Mouse (Mus musculus): ENCODE measurements around the gene Clhc1. TPM values are rescaled to one million over a fixed set of nuclear protein-coding genes. Genes with fewer than 3 reads are reported as not detected.

The Clhc1 gene
- polyA plus RNA-seq (2015; fragmentation: Nextera tagmentation; extraction: Ambion mirVana), result 0.19 and 0.23 TPM in 2 replicates

GRCm38 (mm10) chr11:29547752-29548503 is at the start of gene Clhc1, which contains the start of gene Rps27a:
Gene Clhc1, plus strand, starts transcription at chr11:29547950.
Gene Rps27a, minus strand, starts transcription at chr11:29548109.
- H3K27me3 ChIP-seq, result no peaks in the 10 kb centered on the region
- peak within 1 kb of the TSS; percentile 83 for H3K9ac ChIP-seq (replicated peaks)
- WGBS, result under 1% methylated on average over 46 of the region's 46 CpGs
- peak within 1 kb of the TSS; percentile 77 for H3K27ac ChIP-seq
- peaks cover 17% of the 10 kb centered on the region for H3K4me1 ChIP-seq (replicated peaks)
- H3K9me3 ChIP-seq, result no peaks in the 10 kb centered on the region
- H3K4me2 ChIP-seq (replicated peaks), result peak within 1 kb of the TSS; percentile 73
- peaks cover 31% of the 10 kb centered on the region for H3K36me3 ChIP-seq
- peak within 1 kb of the TSS; percentile 73 for H3K4me3 ChIP-seq (replicated peaks)
- peak; percentile 99 for ATAC-seq

GRCm38 (mm10) chr11:29503948-29504893 is 43.5 kb upstream of the Clhc1 start:
- no peaks in the 10 kb centered on the region for H3K4me1 ChIP-seq (replicated peaks)
- H3K27me3 ChIP-seq, result no peaks in the 10 kb centered on the region
- no peak for ATAC-seq
- 95% methylated on average over 10 of the region's 10 CpGs for WGBS
- H3K4me2 ChIP-seq (replicated peaks), result no peak overlapping the region
- peaks cover 40% of the 10 kb centered on the region for H3K36me3 ChIP-seq
- no peak overlapping the region for H3K4me3 ChIP-seq (replicated peaks)
- no peak overlapping the region for H3K9ac ChIP-seq (replicated peaks)
- no peak overlapping the region for H3K27ac ChIP-seq
- no peaks in the 10 kb centered on the region for H3K9me3 ChIP-seq

GRCm38 (mm10) chr11:29504899-29505625 is 42.7 kb upstream of the Clhc1 start:
- H3K27ac ChIP-seq, result no peak overlapping the region
- peaks cover 38% of the 10 kb centered on the region for H3K36me3 ChIP-seq
- H3K4me1 ChIP-seq (replicated peaks), result no peaks in the 10 kb centered on the region
- H3K4me2 ChIP-seq (replicated peaks), result no peak overlapping the region
- H3K27me3 ChIP-seq, result no peaks in the 10 kb centered on the region
- 96% methylated on average over 2 of the region's 2 CpGs for WGBS
- no peak overlapping the region for H3K4me3 ChIP-seq (replicated peaks)
- H3K9me3 ChIP-seq, result no peaks in the 10 kb centered on the region
- no peak for ATAC-seq
- no peak overlapping the region for H3K9ac ChIP-seq (replicated peaks)

GRCm38 (mm10) chr11:29509421-29509820 is 38.3 kb upstream of the Clhc1 start:
- no peak for ATAC-seq
- Histone ChIP-seq H3K9ac (replicated peaks) (no peak overlapping the region), H3K36me3 (peaks cover 28% of the 10 kb centered on the region), H3K4me3 (replicated peaks) (no peak overlapping the region), H3K4me1 (replicated peaks) (peaks cover 8% of the 10 kb centered on the region), H3K27me3 (no peaks in the 10 kb centered on the region), H3K27ac (no peak overlapping the region), H3K4me2 (replicated peaks) (no peak overlapping the region), H3K9me3 (no peaks in the 10 kb centered on the region)
- WGBS, result 97% methylated on average over 1 of the region's 1 CpGs

- H3K9me3 ChIP-seq, result no peaks in the 10 kb centered on the region
- ATAC-seq, result no peak
- peaks cover 15% of the 10 kb centered on the region; the same call in 1 of the 2 replicates for H3K36me3 ChIP-seq
- peaks cover 10% of the 10 kb centered on the region for H3K4me1 ChIP-seq (replicated peaks)
- H3K27ac ChIP-seq, result no peak overlapping the region
- WGBS, result 89% methylated on average over 4 of the region's 4 CpGs
- H3K27me3 ChIP-seq, result no peaks in the 10 kb centered on the region
- H3K4me2 ChIP-seq (replicated peaks), result no peak overlapping the region
- no peak overlapping the region for H3K4me3 ChIP-seq (replicated peaks)
- H3K9ac ChIP-seq (replicated peaks), result no peak overlapping the region
Observed at GRCm38 (mm10) chr11:29512818-29513535, 34.8 kb upstream of the Clhc1 start.

GRCm38 (mm10) chr11:29514325-29514681 is 33.4 kb upstream of the Clhc1 start:
- no peaks in the 10 kb centered on the region for H3K27me3 ChIP-seq
- peak overlapping the region; percentile 63 for H3K4me2 ChIP-seq (replicated peaks)
- H3K4me3 ChIP-seq (replicated peaks), result peak overlapping the region; percentile 60
- 0 out of 2 replicates have a peak, but pooled peaks have one; percentile 1 for ATAC-seq
- H3K27ac ChIP-seq, result peak overlapping the region; percentile 69; the same call in 1 of the 2 replicates
- peaks cover 15% of the 10 kb centered on the region; the same call in 1 of the 2 replicates for H3K36me3 ChIP-seq
- WGBS, result 32% methylated on average over 10 of the region's 10 CpGs
- peak overlapping the region; percentile 70 for H3K9ac ChIP-seq (replicated peaks)
- no peaks in the 10 kb centered on the region for H3K9me3 ChIP-seq
- peaks cover 10% of the 10 kb centered on the region for H3K4me1 ChIP-seq (replicated peaks)

GRCm38 (mm10) chr11:29514682-29515412 is 32.9 kb upstream of the Clhc1 start, which contains the start of gene Prorsd1:
Gene Prorsd1, minus strand, starts transcription at chr11:29515033.
- H3K9ac ChIP-seq (replicated peaks), result peak within 1 kb of the TSS; percentile 70
- no peaks in the 10 kb centered on the region for H3K9me3 ChIP-seq
- H3K4me2 ChIP-seq (replicated peaks), result peak within 1 kb of the TSS; percentile 63
- 3% methylated on average over 40 of the region's 40 CpGs for WGBS
- H3K36me3 ChIP-seq, result peaks cover 13% of the 10 kb centered on the region; the same call in 1 of the 2 replicates
- peak within 1 kb of the TSS; percentile 69 for H3K27ac ChIP-seq
- H3K4me1 ChIP-seq (replicated peaks), result peaks cover 10% of the 10 kb centered on the region
- peak; percentile 99 for ATAC-seq
- peak within 1 kb of the TSS; percentile 60 for H3K4me3 ChIP-seq (replicated peaks)
- H3K27me3 ChIP-seq, result no peaks in the 10 kb centered on the region

- peaks cover 24% of the 10 kb centered on the region for H3K4me1 ChIP-seq (replicated peaks)
- peak within 1 kb of the TSS; percentile 86 for H3K9ac ChIP-seq (replicated peaks)
- WGBS, result 3% methylated on average over 47 of the region's 47 CpGs
- peaks cover 14% of the 10 kb centered on the region for H3K36me3 ChIP-seq
- H3K27ac ChIP-seq, result peak within 1 kb of the TSS; percentile 83
- no peaks in the 10 kb centered on the region for H3K27me3 ChIP-seq
- H3K9me3 ChIP-seq, result no peaks in the 10 kb centered on the region
- H3K4me2 ChIP-seq (replicated peaks), result peak within 1 kb of the TSS; percentile 72
- peak within 1 kb of the TSS; percentile 61 for H3K4me3 ChIP-seq (replicated peaks)
- ATAC-seq, result peak; percentile 98
Observed at GRCm38 (mm10) chr11:29525988-29526794, 21.6 kb upstream of the Clhc1 start, which contains the start of gene Mtif2. Gene Mtif2, plus strand, starts transcription at chr11:29526408.

GRCm38 (mm10) chr11:29538201-29538600 is 9.5 kb upstream of the Clhc1 start:
- H3K9me3 ChIP-seq, result no peaks in the 10 kb centered on the region
- H3K27me3 ChIP-seq, result no peaks in the 10 kb centered on the region
- H3K4me1 ChIP-seq (replicated peaks), result no peaks in the 10 kb centered on the region
- no peak overlapping the region for H3K4me2 ChIP-seq (replicated peaks)
- no peak overlapping the region for H3K27ac ChIP-seq
- no peak for ATAC-seq
- H3K4me3 ChIP-seq (replicated peaks), result no peak overlapping the region
- no peak overlapping the region for H3K9ac ChIP-seq (replicated peaks)
- H3K36me3 ChIP-seq, result peaks cover 69% of the 10 kb centered on the region
- 97% methylated on average over 1 of the region's 1 CpGs for WGBS
